Mouse (Mus musculus) heart, embryonic 14.5 days (tissue): ENCODE measurements around the gene Tmem258. TPM values are rescaled to one million over a fixed set of nuclear protein-coding genes. Genes with fewer than 3 reads are reported as not detected.

ENCODE experiments used
- ATAC-seq: fragments of 200-750 bp; cut with Nextera tagmentation; 2 replicates; pipeline ENCODE4 v1.8.0; 2017; ENCODE audit warnings: low read depth, moderate TSS enrichment; ENCODE audit not compliant: insufficient number of reproducible peaks, insufficient read depth, low FRiP score
- H3K27ac ChIP-seq, 2 experiments: fragments of 200-500 bp in 1 of 2; fragments of 300-500 bp in 1 of 2; sonication (generic) in 1 of 2; replicated peaks in 1 of 2; 2 replicates each; pipeline ENCODE4 v1.5.1; 2012 to 2014; ENCODE audit warnings: low read depth in 2 of 2, low read length in 2 of 2, control low read depth in 1 of 2, mild to moderate bottlenecking in 1 of 2, mixed read lengths in 1 of 2; ENCODE audit not compliant: control insufficient read depth in 1 of 2, insufficient read depth in 1 of 2
- H3K27me3 ChIP-seq: fragments of 300-500 bp; sonication (generic); 2 replicates; pipeline ENCODE4 v1.6.1; 2014; ENCODE audit warnings: mild to moderate bottlenecking, low read length, control low read depth; ENCODE audit not compliant: control insufficient read depth, insufficient read depth
- H3K36me3 ChIP-seq: fragments of 300-500 bp; sonication (generic); 2 replicates; pipeline ENCODE4 v1.6.1; 2014; ENCODE audit warnings: mild to moderate bottlenecking, control low read depth, low read length, mixed read lengths; ENCODE audit not compliant: control insufficient read depth, insufficient read depth
- H3K4me1 ChIP-seq, 2 experiments: fragments of 200-500 bp in 1 of 2; fragments of 300-500 bp in 1 of 2; sonication (generic) in 1 of 2; 2 replicates each; pipeline ENCODE4 v1.6.1; 2012 to 2014; ENCODE audit warnings: low read length in 2 of 2, control low read depth in 1 of 2, mixed read lengths in 1 of 2; ENCODE audit not compliant: control insufficient read depth in 2 of 2, insufficient read depth in 2 of 2
- H3K4me2 ChIP-seq: fragments of 300-500 bp; sonication (generic); 2 replicates; pipeline ENCODE4 v1.6.1; 2014; ENCODE audit warnings: mild to moderate bottlenecking, low read length
- H3K4me3 ChIP-seq, 2 experiments: fragments of 200-500 bp in 1 of 2; fragments of 300-500 bp in 1 of 2; sonication (generic) in 1 of 2; 2 replicates each; pipeline ENCODE4 v1.5.1; 2012 to 2014; ENCODE audit warnings: low read length in 2 of 2, mild to moderate bottlenecking in 2 of 2, control low read depth in 1 of 2, low read depth in 1 of 2, moderate library complexity in 1 of 2; ENCODE audit not compliant: control insufficient read depth in 1 of 2, insufficient read depth in 1 of 2
- H3K9ac ChIP-seq: fragments of 300-500 bp; sonication (generic); 2 replicates; pipeline ENCODE4 v1.6.1; 2014; ENCODE audit warnings: mild to moderate bottlenecking, low read length
- H3K9me3 ChIP-seq: fragments of 300-500 bp; sonication (generic); 2 replicates; pipeline ENCODE4 v1.6.1; 2016; ENCODE audit warnings: low read length, control low read depth; ENCODE audit not compliant: control insufficient read depth
- WGBS: fragments of 180-500 bp; shearing (Covaris S2); extraction: QIAGEN DNeasy Blood & Tissue Kit; methylation state at CpG from one replicate; pipeline ENCODE4 v1.1.7; 2014; 5-methylcytosine and 5-hydroxymethylcytosine counted together
- polyA plus RNA-seq: library from polyadenylated mRNA; unstranded; fragments of >200 nt; fragmentation: Nextera tagmentation; extraction: Ambion mirVana; gene quantifications from 2 replicates; pipeline ENCODE4 v1.2.1, GENCODE M21; 2014

The Tmem258 gene
- polyA plus RNA-seq, 1 experiment from 2014 or later, result 491 TPM

GRCm38 (mm10) chr19:10208851-10209250 is 5.0 kb downstream of the Tmem258 start:
- Histone ChIP-seq H3K9ac (no peak overlapping the region), H3K4me1 (peaks cover 0 to 4% of the 10 kb centered on the region in 2 experiments; a peak in 1 of 4 replicates), H3K36me3 (peaks cover 77% of the 10 kb centered on the region), H3K27me3 (no peaks in the 10 kb centered on the region), H3K9me3 (no peaks in the 10 kb centered on the region), H3K27ac (no peak overlapping the region), H3K4me2 (no peak overlapping the region), H3K4me3 (no peak overlapping the region)
- ATAC-seq, result no peak
- 74% methylated on average over 3 of the region's 3 CpGs for WGBS

- Histone ChIP-seq H3K4me2 (no peak overlapping the region), H3K9ac (no peak overlapping the region), H3K4me1 (no peaks in the 10 kb centered on the region), H3K4me3 (no peak overlapping the region), H3K36me3 (peaks cover 70% of the 10 kb centered on the region), H3K27ac (no peak overlapping the region), H3K27me3 (no peaks in the 10 kb centered on the region), H3K9me3 (no peaks in the 10 kb centered on the region)
- 79% methylated on average over 4 of the region's 4 CpGs for WGBS
- ATAC-seq, result no peak
Observed at GRCm38 (mm10) chr19:10210885-10211284, 7.1 kb downstream of the Tmem258 start.

DNA sequence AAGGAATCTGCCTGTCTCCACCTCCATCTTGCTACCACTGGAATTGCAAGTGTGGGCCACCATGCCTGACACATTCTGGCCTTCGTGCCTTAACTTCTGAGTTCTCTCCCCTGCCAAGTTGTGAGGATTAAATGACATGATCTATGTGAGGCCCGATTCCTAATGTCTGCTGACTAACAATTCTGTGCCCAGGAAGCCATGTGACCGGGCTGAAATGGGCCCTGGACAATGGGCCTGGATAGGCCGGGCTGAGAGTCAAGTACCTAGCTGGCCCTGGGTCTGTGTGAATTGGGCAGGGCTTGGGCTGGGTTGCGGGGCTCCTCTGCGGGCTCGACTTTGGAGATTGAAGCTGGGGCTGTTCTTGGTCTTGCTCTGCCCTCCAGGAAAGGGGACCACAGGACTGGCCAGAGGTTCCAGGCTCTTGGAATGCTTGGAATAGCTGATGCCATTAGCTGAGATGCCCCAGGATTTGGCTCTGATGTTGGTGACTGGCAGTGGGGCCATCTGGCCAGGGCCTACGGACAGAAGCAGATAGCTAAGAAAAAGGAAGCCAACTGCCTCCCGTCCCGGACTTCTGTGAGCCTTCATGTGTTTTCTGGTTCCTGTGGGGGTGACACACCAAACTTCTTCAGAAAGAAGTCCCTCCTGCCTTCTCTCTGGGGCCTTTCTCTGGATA is 10.1 kb downstream of the Tmem258 start:
- H3K36me3 ChIP-seq, result peaks cover 40% of the 10 kb centered on the region
- H3K4me2 ChIP-seq, result no peak overlapping the region
- no peak for ATAC-seq
- no peak overlapping the region for H3K9ac ChIP-seq
- H3K27me3 ChIP-seq, result no peaks in the 10 kb centered on the region
- no peak overlapping the region for H3K4me3 ChIP-seq
- H3K27ac ChIP-seq, result no peak overlapping the region
- H3K4me1 ChIP-seq, result no peaks in the 10 kb centered on the region
- 87% methylated on average over 10 of the region's 10 CpGs for WGBS
- no peaks in the 10 kb centered on the region for H3K9me3 ChIP-seq

- H3K4me1 ChIP-seq, result no peaks in the 10 kb centered on the region
- H3K9me3 ChIP-seq, result no peaks in the 10 kb centered on the region
- H3K4me3 ChIP-seq, result no peak overlapping the region
- H3K36me3 ChIP-seq, result peaks cover 19% of the 10 kb centered on the region
- no peak overlapping the region for H3K27ac ChIP-seq
- H3K4me2 ChIP-seq, result no peak overlapping the region
- H3K27me3 ChIP-seq, result no peaks in the 10 kb centered on the region
- WGBS, result 65% methylated on average over 8 of the region's 8 CpGs
- no peak overlapping the region for H3K9ac ChIP-seq
- ATAC-seq, result no peak
Observed at GRCm38 (mm10) chr19:10216101-10216500, 12.3 kb downstream of the Tmem258 start.

GRCm38 (mm10) chr19:10219108-10219507 is 15.3 kb downstream of the Tmem258 start:
- Histone ChIP-seq H3K4me2 (no peak overlapping the region), H3K4me3 (no peak overlapping the region), H3K36me3 (no peaks in the 10 kb centered on the region), H3K4me1 (no peaks in the 10 kb centered on the region; a peak in 1 of 4 replicates), H3K9ac (no peak overlapping the region), H3K9me3 (no peaks in the 10 kb centered on the region), H3K27ac (no peak overlapping the region), H3K27me3 (no peaks in the 10 kb centered on the region)
- WGBS, result 50% methylated on average over 3 of the region's 3 CpGs
- ATAC-seq, result no peak

GRCm38 (mm10) chr19:10219593-10219992 is 15.8 kb downstream of the Tmem258 start:
- Histone ChIP-seq H3K36me3 (no peaks in the 10 kb centered on the region), H3K4me3 (no peak overlapping the region), H3K4me1 (peaks cover 0 to 1% of the 10 kb centered on the region in 2 experiments; a peak in 1 of 4 replicates), H3K9me3 (no peaks in the 10 kb centered on the region), H3K27ac (no peak overlapping the region), H3K4me2 (no peak overlapping the region), H3K27me3 (no peaks in the 10 kb centered on the region), H3K9ac (no peak overlapping the region)
- 57% methylated on average over 6 of the region's 6 CpGs for WGBS
- ATAC-seq, result no peak

- H3K27ac ChIP-seq, result no peak overlapping the region
Observed at GRCm38 (mm10) chr19:10221585-10221984, 17.8 kb downstream of the Tmem258 start.

GRCm38 (mm10) chr19:10222656-10223055 is 18.8 kb downstream of the Tmem258 start:
- H3K4me2 ChIP-seq, result no peak overlapping the region
- no peak for ATAC-seq
- WGBS, result 32% methylated on average over 8 of the region's 8 CpGs

More at GRCm38 (mm10) chr19:10221585-10221984, 17.8 kb downstream of the Tmem258 start:
- Histone ChIP-seq H3K4me1 (peaks cover 12% of the 10 kb centered on the region in 2 experiments), H3K9ac (no peak overlapping the region), H3K4me2 (no peak overlapping the region), H3K36me3 (no peaks in the 10 kb centered on the region), H3K4me3 (no peak overlapping the region), H3K9me3 (no peaks in the 10 kb centered on the region), H3K27me3 (no peaks in the 10 kb centered on the region)
- ATAC-seq, result no peak
- 23% methylated on average over 4 of the region's 4 CpGs for WGBS

More at GRCm38 (mm10) chr19:10222656-10223055, 18.8 kb downstream of the Tmem258 start:
- no peaks in the 10 kb centered on the region for H3K36me3 ChIP-seq
- H3K4me3 ChIP-seq, result no peak overlapping the region
- H3K4me1 ChIP-seq, result peaks cover 12% of the 10 kb centered on the region in 2 experiments
- no peaks in the 10 kb centered on the region for H3K27me3 ChIP-seq
- H3K27ac ChIP-seq, result no peak overlapping the region
- H3K9me3 ChIP-seq, result no peaks in the 10 kb centered on the region
- no peak overlapping the region for H3K9ac ChIP-seq
